Mouse (Mus musculus): Measurements from ENCODE around the gene Gm20509.
A peak's percentile ranks its signal among the peaks of the same experiment; 100 is the strongest.
"Not testable (repeated sequence)": the region's sequence is repeated elsewhere in the genome, so short reads cannot be mapped to it uniquely, and the experiment has no call there.

Gene Gm20509

GRCm38 (mm10) chr9:73102181-73102580, at the start of gene Gm20509:
Gene Gm20509 (plus strand): TSS chr9:73102470.
- no peak for DNase-seq

- DNase-seq = no peak
These were observed 46.8 kb upstream of the Gm20509 start for GRCm38 (mm10) chr9:73055441-73055911.

- DNase-seq = no peak
These were observed 43.0 kb upstream of the Gm20509 start for GRCm38 (mm10) chr9:73059224-73059623.

- no peak for DNase-seq
These were observed 38.5 kb upstream of the Gm20509 start for GRCm38 (mm10) chr9:73063621-73064290.

GRCm38 (mm10) chr9:73067086-73067485, 35.2 kb upstream of the Gm20509 start:
- DNase-seq = no peak

- DNase-seq = peak; percentile 70
These were observed 34.0 kb upstream of the Gm20509 start for GRCm38 (mm10) chr9:73068230-73068679.

- DNase-seq = peak; percentile 27
These were observed 33.6 kb upstream of the Gm20509 start for GRCm38 (mm10) chr9:73068688-73069087.

GRCm38 (mm10) chr9:73070971-73071659, 31.2 kb upstream of the Gm20509 start:
- DNase-seq = peak; percentile 50

- no peak for DNase-seq
These were observed 29.8 kb upstream of the Gm20509 start for GRCm38 (mm10) chr9:73072426-73072825.

GRCm38 (mm10) chr9:73073169-73073568, 29.1 kb upstream of the Gm20509 start:
- DNase-seq = no peak

- DNase-seq = not testable (repeated sequence)
These were observed 22.9 kb upstream of the Gm20509 start for GRCm38 (mm10) chr9:73079349-73079748.

- DNase-seq = no peak
These were observed 22.4 kb upstream of the Gm20509 start for GRCm38 (mm10) chr9:73079801-73080325.

- DNase-seq = no peak
These were observed 19.8 kb upstream of the Gm20509 start for GRCm38 (mm10) chr9:73082291-73083000.

GRCm38 (mm10) chr9:73083956-73084355, 18.3 kb upstream of the Gm20509 start:
- no peak for DNase-seq

GRCm38 (mm10) chr9:73085845-73086244, 16.4 kb upstream of the Gm20509 start:
- no peak for DNase-seq

- no peak for DNase-seq
These were observed 15.1 kb upstream of the Gm20509 start for GRCm38 (mm10) chr9:73087121-73087520.

GRCm38 (mm10) chr9:73087581-73087980, 14.7 kb upstream of the Gm20509 start:
- DNase-seq = no peak

GRCm38 (mm10) chr9:73089222-73089920, 12.9 kb upstream of the Gm20509 start:
- peak; percentile 53 for DNase-seq

GRCm38 (mm10) chr9:73090121-73090520, 12.1 kb upstream of the Gm20509 start:
- DNase-seq = no peak

- peak; percentile 54 for DNase-seq
These were observed 10.5 kb upstream of the Gm20509 start for GRCm38 (mm10) chr9:73091747-73092146.

- no peak for DNase-seq
These were observed 7.7 kb upstream of the Gm20509 start for GRCm38 (mm10) chr9:73094580-73094979.

GRCm38 (mm10) chr9:73097898-73098297, 4.4 kb upstream of the Gm20509 start:
- no peak for DNase-seq

GRCm38 (mm10) chr9:73101536-73101935, 734 bp upstream of the Gm20509 start, which contains the start of gene Khdc3:
Gene Khdc3 (plus strand): TSS chr9:73101836.
- DNase-seq = no peak
